Mouse (Mus musculus) heart, embryonic 14.5 days (tissue): ENCODE results near the gene Panx1. TPM values are rescaled to one million over a fixed set of nuclear protein-coding genes. Genes with fewer than 3 reads are reported as not detected.

Source experiments
- ATAC-seq: fragments of 200-750 bp; cut with Nextera tagmentation; 2 replicates; pipeline ENCODE4 v1.8.0; 2017; ENCODE audit warnings: low read depth, moderate TSS enrichment; ENCODE audit not compliant: insufficient number of reproducible peaks, insufficient read depth, low FRiP score
- H3K27ac ChIP-seq, 2 experiments: fragments of 200-500 bp in 1 of 2; fragments of 300-500 bp in 1 of 2; sonication (generic) in 1 of 2; replicated peaks in 1 of 2; 2 replicates each; pipeline ENCODE4 v1.5.1; 2012 to 2014; ENCODE audit warnings: low read depth in 2 of 2, low read length in 2 of 2, control low read depth in 1 of 2, mild to moderate bottlenecking in 1 of 2, mixed read lengths in 1 of 2; ENCODE audit not compliant: control insufficient read depth in 1 of 2, insufficient read depth in 1 of 2
- H3K27me3 ChIP-seq: fragments of 300-500 bp; sonication (generic); 2 replicates; pipeline ENCODE4 v1.6.1; 2014; ENCODE audit warnings: mild to moderate bottlenecking, low read length, control low read depth; ENCODE audit not compliant: control insufficient read depth, insufficient read depth
- H3K36me3 ChIP-seq: fragments of 300-500 bp; sonication (generic); 2 replicates; pipeline ENCODE4 v1.6.1; 2014; ENCODE audit warnings: mild to moderate bottlenecking, control low read depth, low read length, mixed read lengths; ENCODE audit not compliant: control insufficient read depth, insufficient read depth
- H3K4me1 ChIP-seq, 2 experiments: fragments of 200-500 bp in 1 of 2; fragments of 300-500 bp in 1 of 2; sonication (generic) in 1 of 2; 2 replicates each; pipeline ENCODE4 v1.6.1; 2012 to 2014; ENCODE audit warnings: low read length in 2 of 2, control low read depth in 1 of 2, mixed read lengths in 1 of 2; ENCODE audit not compliant: control insufficient read depth in 2 of 2, insufficient read depth in 2 of 2
- H3K4me2 ChIP-seq: fragments of 300-500 bp; sonication (generic); 2 replicates; pipeline ENCODE4 v1.6.1; 2014; ENCODE audit warnings: mild to moderate bottlenecking, low read length
- H3K4me3 ChIP-seq, 2 experiments: fragments of 200-500 bp in 1 of 2; fragments of 300-500 bp in 1 of 2; sonication (generic) in 1 of 2; 2 replicates each; pipeline ENCODE4 v1.5.1; 2012 to 2014; ENCODE audit warnings: low read length in 2 of 2, mild to moderate bottlenecking in 2 of 2, control low read depth in 1 of 2, low read depth in 1 of 2, moderate library complexity in 1 of 2; ENCODE audit not compliant: control insufficient read depth in 1 of 2, insufficient read depth in 1 of 2
- H3K9ac ChIP-seq: fragments of 300-500 bp; sonication (generic); 2 replicates; pipeline ENCODE4 v1.6.1; 2014; ENCODE audit warnings: mild to moderate bottlenecking, low read length
- H3K9me3 ChIP-seq: fragments of 300-500 bp; sonication (generic); 2 replicates; pipeline ENCODE4 v1.6.1; 2016; ENCODE audit warnings: low read length, control low read depth; ENCODE audit not compliant: control insufficient read depth
- WGBS: fragments of 180-500 bp; shearing (Covaris S2); extraction: QIAGEN DNeasy Blood & Tissue Kit; methylation state at CpG from one replicate; pipeline ENCODE4 v1.1.7; 2014; 5-methylcytosine and 5-hydroxymethylcytosine counted together
- polyA plus RNA-seq: library from polyadenylated mRNA; unstranded; fragments of >200 nt; fragmentation: Nextera tagmentation; extraction: Ambion mirVana; gene quantifications from 2 replicates; pipeline ENCODE4 v1.2.1, GENCODE M21; 2014

The Panx1 gene
- polyA plus RNA-seq, 1 experiment from 2014 or later, result 26.1 TPM

DNA sequence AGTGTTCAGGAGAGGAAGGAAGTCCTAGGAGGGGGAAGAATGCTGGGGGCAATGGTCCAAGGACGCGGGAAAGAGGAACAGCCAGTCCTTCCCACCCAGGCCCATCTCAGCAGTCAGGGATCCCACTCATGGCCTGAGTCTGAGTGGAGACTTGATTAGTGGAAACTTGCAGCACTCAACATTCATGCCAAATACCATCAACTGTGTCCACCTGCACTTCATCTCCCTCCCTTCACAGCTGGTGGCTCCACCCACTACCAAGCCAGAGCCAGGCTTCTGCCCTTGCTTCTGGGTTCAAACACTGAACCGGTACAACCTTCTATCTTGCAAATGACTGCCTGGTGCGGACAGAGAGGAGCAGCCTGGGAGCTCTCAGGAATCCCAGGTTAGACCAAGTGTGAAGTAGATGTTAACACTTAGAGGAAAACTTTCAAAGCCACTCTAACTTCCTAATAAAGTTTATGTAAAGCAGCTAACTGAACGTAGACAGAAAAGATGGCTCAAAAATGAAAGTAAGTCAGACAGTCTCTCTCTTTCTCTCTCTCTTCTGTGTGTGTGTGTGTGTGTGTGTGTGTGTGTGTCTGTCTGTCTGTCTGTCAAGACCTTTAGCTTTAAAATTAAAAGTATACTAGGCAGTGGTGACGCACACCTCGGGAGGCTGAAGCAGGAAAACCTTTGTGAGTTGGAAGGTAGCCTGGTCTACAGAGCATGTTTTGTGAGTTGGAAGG, 10.6 kb downstream of the Panx1 start:
- Histone ChIP-seq H3K9ac (no peak overlapping the region), H3K9me3 (no peaks in the 10 kb centered on the region), H3K4me1 (peaks cover 7 to 11% of the 10 kb centered on the region in 2 experiments; a peak in 2 of 4 replicates), H3K27me3 (no peaks in the 10 kb centered on the region), H3K27ac (0 out of 4 replicates have a peak overlapping the region, but pooled peaks of 1 of the 2 experiments have one; percentile 4), H3K4me2 (no peak overlapping the region), H3K36me3 (no peaks in the 10 kb centered on the region), H3K4me3 (no peak overlapping the region)
- 67% methylated on average over 7 of the region's 7 CpGs for WGBS
- ATAC-seq, result no peak

DNA sequence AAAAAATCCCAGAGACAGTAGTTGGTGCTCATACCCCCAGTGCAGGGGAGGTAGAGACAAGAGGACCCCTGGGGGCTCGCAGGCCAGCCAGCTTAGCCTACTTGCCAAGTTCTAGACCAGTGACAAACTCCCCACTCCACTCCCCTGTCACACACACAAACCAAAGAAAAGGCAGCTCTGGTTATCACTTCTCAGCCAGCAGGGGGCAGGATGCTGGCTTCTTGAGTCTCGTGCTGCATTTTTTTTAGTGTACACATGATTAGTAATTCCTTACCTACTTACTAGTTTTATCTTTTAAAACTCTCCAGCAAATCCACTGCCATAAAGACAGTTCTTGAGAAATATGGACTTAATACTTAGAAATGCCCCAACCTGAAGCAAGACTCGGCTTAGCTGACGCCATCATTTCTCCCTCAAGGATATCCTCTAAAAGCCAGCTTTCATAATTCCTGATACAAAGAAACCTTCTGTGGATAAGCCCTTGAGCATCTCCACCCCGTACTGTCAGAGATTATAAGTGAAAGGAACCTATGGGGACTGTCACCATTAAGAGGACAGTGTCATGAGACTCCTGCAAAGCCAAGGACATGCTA, 11.6 kb downstream of the Panx1 start:
- no peak overlapping the region for H3K27ac ChIP-seq
- H3K4me3 ChIP-seq, result no peak overlapping the region
- H3K9me3 ChIP-seq, result no peaks in the 10 kb centered on the region
- no peak overlapping the region for H3K4me2 ChIP-seq
- H3K9ac ChIP-seq, result no peak overlapping the region
- H3K4me1 ChIP-seq, result peaks cover 7 to 11% of the 10 kb centered on the region in 2 experiments; a peak in 2 of 4 replicates
- WGBS, result 55% methylated on average over 5 of the region's 5 CpGs
- H3K36me3 ChIP-seq, result no peaks in the 10 kb centered on the region
- no peak for ATAC-seq
- no peaks in the 10 kb centered on the region for H3K27me3 ChIP-seq

DNA sequence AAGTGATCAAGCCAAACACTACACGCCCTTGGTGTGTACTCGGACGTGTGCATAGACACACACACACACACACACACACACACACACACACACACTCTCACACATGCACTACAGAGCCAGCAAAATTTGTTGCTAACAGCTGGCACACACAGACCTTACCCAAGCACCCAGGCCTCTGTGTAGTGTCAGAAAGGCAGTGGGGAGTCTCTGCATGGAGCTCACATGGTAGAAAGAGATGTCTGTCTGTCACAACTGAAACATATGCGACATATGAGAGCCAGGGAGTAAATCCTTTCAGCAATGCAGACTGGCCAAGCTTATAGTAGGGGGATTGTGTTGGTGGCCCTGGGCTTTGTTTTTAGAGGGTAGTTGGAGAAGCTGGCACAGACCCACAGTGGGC, 12.5 kb downstream of the Panx1 start:
- H3K9ac ChIP-seq, result no peak overlapping the region
- no peaks in the 10 kb centered on the region for H3K9me3 ChIP-seq
- no peak overlapping the region for H3K27ac ChIP-seq
- no peaks in the 10 kb centered on the region for H3K27me3 ChIP-seq
- H3K4me1 ChIP-seq, result peaks cover 7 to 11% of the 10 kb centered on the region in 2 experiments; a peak in 2 of 4 replicates
- H3K4me3 ChIP-seq, result no peak overlapping the region
- H3K4me2 ChIP-seq, result no peak overlapping the region
- no peak for ATAC-seq
- 84% methylated on average over 4 of the region's 4 CpGs for WGBS
- no peaks in the 10 kb centered on the region for H3K36me3 ChIP-seq

DNA sequence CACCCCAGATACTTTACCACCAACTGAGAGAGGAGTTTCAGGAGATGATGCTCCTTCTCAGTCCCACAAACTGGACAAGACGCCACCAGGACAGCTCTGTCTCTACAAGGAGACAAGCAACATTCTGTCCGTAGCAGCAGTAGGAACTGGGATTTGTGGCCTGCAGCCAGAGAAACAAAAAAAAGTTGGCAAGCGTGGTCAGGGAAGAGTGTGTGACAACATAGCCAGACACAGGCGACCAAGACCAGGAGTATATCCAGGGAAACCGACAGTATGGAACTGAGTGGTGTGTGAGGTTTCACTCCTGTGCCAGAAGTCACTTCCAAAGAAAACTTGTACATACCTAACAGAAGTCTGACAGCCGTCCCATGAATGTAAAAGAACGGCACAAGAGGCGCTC, 14.5 kb downstream of the Panx1 start:
- no peak overlapping the region for H3K9ac ChIP-seq
- no peaks in the 10 kb centered on the region for H3K27me3 ChIP-seq
- ATAC-seq, result peak; percentile 34
- H3K9me3 ChIP-seq, result no peaks in the 10 kb centered on the region
- peak overlapping the region in 1 of 2 experiments; percentile 31; a peak in 2 of 4 replicates for H3K27ac ChIP-seq
- no peak overlapping the region for H3K4me3 ChIP-seq
- 42% methylated on average over 8 of the region's 8 CpGs for WGBS
- H3K4me2 ChIP-seq, result no peak overlapping the region
- no peaks in the 10 kb centered on the region for H3K36me3 ChIP-seq
- peaks cover 7 to 11% of the 10 kb centered on the region in 2 experiments; a peak in 2 of 4 replicates for H3K4me1 ChIP-seq

DNA sequence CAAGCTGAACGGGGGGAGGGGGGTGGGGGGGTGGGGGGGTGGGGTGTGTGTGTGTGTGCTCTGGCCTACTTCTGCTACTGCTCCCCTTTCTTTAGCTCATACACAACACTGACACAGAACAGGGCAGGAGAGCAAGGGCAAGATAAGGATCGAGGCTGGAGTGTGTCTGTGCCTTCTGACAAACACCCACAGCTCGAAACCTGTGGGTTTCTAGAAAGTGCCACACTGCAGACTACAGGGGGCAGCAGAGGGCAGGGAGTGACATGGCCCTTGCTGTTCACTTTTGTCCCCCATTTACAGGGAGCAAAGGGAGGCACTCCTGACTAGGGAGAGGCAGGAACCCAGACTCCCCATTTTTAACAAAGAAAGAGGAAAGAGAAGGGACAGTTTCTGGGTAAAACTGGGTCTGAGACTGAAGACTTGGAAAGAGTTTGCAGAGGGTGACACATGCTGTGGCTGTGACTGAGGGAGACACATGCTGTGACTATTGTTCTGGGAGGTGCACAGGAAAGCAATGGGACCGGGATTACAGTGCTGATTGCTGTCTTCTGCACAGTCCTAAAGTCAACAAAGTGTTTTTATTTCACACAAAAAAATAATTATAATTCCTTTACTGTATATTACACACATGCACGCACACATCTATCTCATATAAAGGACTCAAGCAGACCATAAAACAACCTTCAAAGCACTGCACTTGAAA, 16.1 kb downstream of the Panx1 start:
- H3K27me3 ChIP-seq, result no peaks in the 10 kb centered on the region
- H3K9ac ChIP-seq, result no peak overlapping the region
- no peak overlapping the region for H3K4me2 ChIP-seq
- H3K27ac ChIP-seq, result no peak overlapping the region
- no peak overlapping the region for H3K4me3 ChIP-seq
- WGBS, result 43% methylated on average over 4 of the region's 5 CpGs
- H3K36me3 ChIP-seq, result no peaks in the 10 kb centered on the region
- peaks cover 2 to 10% of the 10 kb centered on the region in 2 experiments; a peak in 2 of 4 replicates for H3K4me1 ChIP-seq
- no peak for ATAC-seq
- H3K9me3 ChIP-seq, result no peaks in the 10 kb centered on the region

DNA sequence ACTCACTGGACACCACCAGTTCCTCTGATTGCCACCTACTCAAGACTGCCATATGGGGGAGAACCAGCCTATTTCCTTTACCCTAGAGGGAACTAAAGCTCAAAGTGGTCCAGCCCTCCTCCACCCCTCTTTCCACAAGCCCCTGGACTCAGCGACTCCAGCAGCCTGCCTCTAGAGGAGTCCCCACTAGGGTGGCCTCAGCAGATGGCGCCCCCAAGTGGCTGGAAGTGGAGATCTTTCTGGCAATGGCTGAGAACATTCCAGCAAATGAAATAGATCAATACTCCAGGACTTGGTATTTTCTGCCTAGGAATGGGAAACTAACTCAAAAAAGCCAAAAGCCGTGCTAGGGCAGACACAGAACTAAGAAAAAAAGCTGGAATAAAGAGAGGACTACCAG, 17.6 kb downstream of the Panx1 start:
- ATAC-seq, result no peak
- H3K4me1 ChIP-seq, result peaks cover 2 to 6% of the 10 kb centered on the region in 2 experiments; a peak in 2 of 4 replicates
- H3K4me2 ChIP-seq, result no peak overlapping the region
- 68% methylated on average over 3 of the region's 3 CpGs for WGBS
- H3K9me3 ChIP-seq, result no peaks in the 10 kb centered on the region
- no peaks in the 10 kb centered on the region for H3K27me3 ChIP-seq
- H3K27ac ChIP-seq, result no peak overlapping the region
- H3K36me3 ChIP-seq, result no peaks in the 10 kb centered on the region
- H3K9ac ChIP-seq, result no peak overlapping the region
- no peak overlapping the region for H3K4me3 ChIP-seq

DNA sequence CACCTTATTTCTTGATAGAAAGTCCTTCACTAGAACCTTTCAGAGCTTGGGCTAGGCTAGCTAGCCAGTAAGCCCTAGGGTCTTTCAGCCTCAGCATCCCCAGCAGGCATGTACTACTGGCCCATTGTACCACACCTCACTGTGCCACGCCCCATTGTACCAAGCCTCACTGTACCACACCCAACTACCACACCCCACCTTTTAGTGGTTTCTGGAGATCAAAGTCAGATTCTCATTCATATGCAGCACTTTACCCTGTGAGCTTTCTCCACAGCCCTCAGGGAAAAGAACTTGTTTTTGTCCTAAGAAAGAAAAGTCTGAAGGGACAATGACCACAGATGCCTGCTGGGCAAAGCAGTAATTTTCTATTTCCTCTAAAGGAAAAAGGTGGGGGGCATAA, 22.2 kb downstream of the Panx1 start:
- Histone ChIP-seq H3K4me3 (no peak overlapping the region), H3K4me1 (no peaks in the 10 kb centered on the region), H3K27ac (no peak overlapping the region), H3K27me3 (no peaks in the 10 kb centered on the region), H3K36me3 (no peaks in the 10 kb centered on the region), H3K4me2 (no peak overlapping the region), H3K9me3 (no peaks in the 10 kb centered on the region), H3K9ac (no peak overlapping the region)
- no peak for ATAC-seq
- 84% methylated on average over 1 of the region's 1 CpGs for WGBS
